Mouse (Mus musculus): ENCODE measurements around the gene Lmbr1l. TPM values are rescaled to one million over a fixed set of nuclear protein-coding genes. Genes with fewer than 3 reads are reported as not detected.
A peak's percentile ranks its signal among the peaks of the same experiment; 100 is the strongest.
"Not testable (repeated sequence)": the region's sequence is repeated elsewhere in the genome, so short reads cannot be mapped to it uniquely, and the experiment has no call there.

Lmbr1l gene
- polyA plus RNA-seq, 1 experiment from 2014 or later = 43.2 TPM

- Histone ChIP-seq H3K27ac (replicated peaks) (peak overlapping the region; percentile 98), H3K9ac (replicated peaks) (peak overlapping the region; percentile 100), H3K4me2 (replicated peaks) (peak overlapping the region; percentile 70), H3K4me3 (peak overlapping the region; percentile 98), H3K4me1 (peaks cover 24% of the 10 kb centered on the region), H3K36me3 (peaks cover 15% of the 10 kb centered on the region)
- H3K27me3 ChIP-seq; ATAC-seq (replicated peaks); H3K9me3 ChIP-seq: not testable (repeated sequence)
- 61% methylated on average over 11 of the region's 15 CpGs for WGBS
Measured at GRCm38 (mm10) chr15:98951122-98952062, 33.4 kb upstream of the Lmbr1l start.

GRCm38 (mm10) chr15:98949607-98949892, 31.5 kb upstream of the Lmbr1l start:
- 43% methylated on average over 3 of the region's 3 CpGs for whole genome bisulfite sequencing
- Histone ChIP-seq H3K27ac (replicated peaks) (peak overlapping the region; percentile 48; the same call in 1 of the 2 replicates), H3K9me3 (no peaks in the 10 kb centered on the region), H3K36me3 (peaks cover 15% of the 10 kb centered on the region), H3K4me2 (replicated peaks) (peak overlapping the region; percentile 71), H3K4me3 (peak overlapping the region; percentile 40), H3K9ac (replicated peaks) (peak overlapping the region; percentile 51), H3K4me1 (peaks cover 18% of the 10 kb centered on the region), H3K27me3 (no peaks in the 10 kb centered on the region)
- ATAC-seq (replicated peaks) = no peak

GRCm38 (mm10) chr15:98948857-98949606, 31.0 kb upstream of the Lmbr1l start:
- peaks cover 18% of the 10 kb centered on the region for H3K4me1 ChIP-seq
- H3K9me3 ChIP-seq = no peaks in the 10 kb centered on the region
- no peaks in the 10 kb centered on the region for H3K27me3 ChIP-seq
- no peak for ATAC-seq (replicated peaks)
- H3K4me3 ChIP-seq = peak overlapping the region; percentile 40
- peaks cover 15% of the 10 kb centered on the region for H3K36me3 ChIP-seq
- H3K9ac ChIP-seq (replicated peaks) = peak overlapping the region; percentile 51
- H3K27ac ChIP-seq (replicated peaks) = peak overlapping the region; percentile 48
- 60% methylated on average over 6 of the region's 6 CpGs for WGBS
- peak overlapping the region; percentile 71 for H3K4me2 ChIP-seq (replicated peaks)

- peaks cover 15% of the 10 kb centered on the region for H3K36me3 ChIP-seq
- no peaks in the 10 kb centered on the region for H3K27me3 ChIP-seq
- ATAC-seq (replicated peaks) = no peak
- H3K9me3 ChIP-seq = no peaks in the 10 kb centered on the region
- peaks cover 18% of the 10 kb centered on the region for H3K4me1 ChIP-seq
- peak overlapping the region; percentile 51; the same call in 1 of the 2 replicates for H3K9ac ChIP-seq (replicated peaks)
- H3K27ac ChIP-seq (replicated peaks) = peak overlapping the region; percentile 48
- peak overlapping the region; percentile 71 for H3K4me2 ChIP-seq (replicated peaks)
- H3K4me3 ChIP-seq = peak overlapping the region; percentile 40
Measured at GRCm38 (mm10) chr15:98948382-98948781, 30.4 kb upstream of the Lmbr1l start.

GRCm38 (mm10) chr15:98947884-98948283, 29.9 kb upstream of the Lmbr1l start:
- 0 out of 2 replicates have a peak overlapping the region, but pooled peaks have one; percentile 0 for H3K9ac ChIP-seq (replicated peaks)
- WGBS = 50% methylated on average over 3 of the region's 3 CpGs
- no peak for ATAC-seq (replicated peaks)
- peak overlapping the region; percentile 48 for H3K27ac ChIP-seq (replicated peaks)
- peak overlapping the region; percentile 40; the same call in 1 of the 2 replicates for H3K4me3 ChIP-seq
- H3K4me1 ChIP-seq = peaks cover 18% of the 10 kb centered on the region
- H3K4me2 ChIP-seq (replicated peaks) = peak overlapping the region; percentile 71
- no peaks in the 10 kb centered on the region for H3K9me3 ChIP-seq
- peaks cover 15% of the 10 kb centered on the region for H3K36me3 ChIP-seq
- no peaks in the 10 kb centered on the region for H3K27me3 ChIP-seq

- ATAC-seq (replicated peaks) = no peak
- H3K4me1 ChIP-seq = peaks cover 4% of the 10 kb centered on the region; the same call in 1 of the 2 replicates
- H3K36me3 ChIP-seq = no peaks in the 10 kb centered on the region
- H3K9me3 ChIP-seq = no peaks in the 10 kb centered on the region
- no peak overlapping the region for H3K27ac ChIP-seq (replicated peaks)
- WGBS = 82% methylated on average over 4 of the region's 4 CpGs
- H3K9ac ChIP-seq (replicated peaks) = no peak overlapping the region
- no peak overlapping the region for H3K4me3 ChIP-seq
- no peaks in the 10 kb centered on the region for H3K27me3 ChIP-seq
- no peak overlapping the region for H3K4me2 ChIP-seq (replicated peaks)
Measured at GRCm38 (mm10) chr15:98943133-98943532, 25.1 kb upstream of the Lmbr1l start.

GRCm38 (mm10) chr15:98942081-98942480, 24.1 kb upstream of the Lmbr1l start:
- Histone ChIP-seq H3K9ac (replicated peaks) (no peak overlapping the region), H3K27ac (replicated peaks) (no peak overlapping the region), H3K4me3 (no peak overlapping the region), H3K4me2 (replicated peaks) (no peak overlapping the region), H3K27me3 (no peaks in the 10 kb centered on the region), H3K4me1 (no peaks in the 10 kb centered on the region), H3K9me3 (no peaks in the 10 kb centered on the region), H3K36me3 (no peaks in the 10 kb centered on the region)
- no peak for ATAC-seq (replicated peaks)
- WGBS = 71% methylated on average over 4 of the region's 4 CpGs

GRCm38 (mm10) chr15:98941539-98941938, 23.5 kb upstream of the Lmbr1l start:
- no peaks in the 10 kb centered on the region for H3K27me3 ChIP-seq
- no peak overlapping the region for H3K9ac ChIP-seq (replicated peaks)
- no peak overlapping the region for H3K4me2 ChIP-seq (replicated peaks)
- no peak overlapping the region for H3K27ac ChIP-seq (replicated peaks)
- no peaks in the 10 kb centered on the region for H3K4me1 ChIP-seq
- H3K9me3 ChIP-seq = no peaks in the 10 kb centered on the region
- ATAC-seq (replicated peaks) = no peak
- no peak overlapping the region for H3K4me3 ChIP-seq
- WGBS = 90% methylated on average over 2 of the region's 2 CpGs
- no peaks in the 10 kb centered on the region for H3K36me3 ChIP-seq

- peaks cover 5% of the 10 kb centered on the region for H3K4me1 ChIP-seq
- no peaks in the 10 kb centered on the region for H3K9me3 ChIP-seq
- 43% methylated on average over 10 of the region's 10 CpGs for whole genome bisulfite sequencing
- no peak overlapping the region for H3K4me3 ChIP-seq
- no peak overlapping the region for H3K4me2 ChIP-seq (replicated peaks)
- H3K27me3 ChIP-seq = no peaks in the 10 kb centered on the region
- H3K27ac ChIP-seq (replicated peaks) = peak overlapping the region; percentile 57
- H3K9ac ChIP-seq (replicated peaks) = no peak overlapping the region
- ATAC-seq (replicated peaks) = no peak
- H3K36me3 ChIP-seq = no peaks in the 10 kb centered on the region
Measured at GRCm38 (mm10) chr15:98940816-98941215, 22.8 kb upstream of the Lmbr1l start.

- no peaks in the 10 kb centered on the region for H3K27me3 ChIP-seq
- H3K9ac ChIP-seq (replicated peaks) = peak within 1 kb of the TSS; percentile 90
- H3K27ac ChIP-seq (replicated peaks) = peak within 1 kb of the TSS; percentile 99
- peaks cover 11% of the 10 kb centered on the region for H3K36me3 ChIP-seq
- H3K4me3 ChIP-seq = peak within 1 kb of the TSS; percentile 76
- WGBS = under 1% methylated on average over 56 of the region's 58 CpGs
- peak; percentile 89 for ATAC-seq (replicated peaks)
- H3K4me1 ChIP-seq = peaks cover 29% of the 10 kb centered on the region
- H3K4me2 ChIP-seq (replicated peaks) = peak within 1 kb of the TSS; percentile 73
- no peaks in the 10 kb centered on the region for H3K9me3 ChIP-seq
Measured at GRCm38 (mm10) chr15:98934217-98934839, 16.3 kb upstream of the Lmbr1l start, which contains the start of gene Tuba1b. Gene Tuba1b, minus strand, starts transcription at chr15:98934565.

GRCm38 (mm10) chr15:98933833-98934216, 15.8 kb upstream of the Lmbr1l start:
- under 1% methylated on average over 35 of the region's 35 CpGs for WGBS
- H3K27me3 ChIP-seq = no peaks in the 10 kb centered on the region

More at GRCm38 (mm10) chr15:98933833-98934216, 15.8 kb upstream of the Lmbr1l start:
- no peaks in the 10 kb centered on the region for H3K9me3 ChIP-seq
- peaks cover 35% of the 10 kb centered on the region for H3K4me1 ChIP-seq
- peak overlapping the region; percentile 76 for H3K4me3 ChIP-seq
- peak overlapping the region; percentile 90 for H3K9ac ChIP-seq (replicated peaks)
- H3K27ac ChIP-seq (replicated peaks) = peak overlapping the region; percentile 99
- peak; percentile 89 for ATAC-seq (replicated peaks)
- H3K36me3 ChIP-seq = peaks cover 11% of the 10 kb centered on the region
- peak overlapping the region; percentile 73 for H3K4me2 ChIP-seq (replicated peaks)

Data from forebrain, embryonic 15.5 days (tissue).